ENCODE assay signal across 23 mouse cellular contexts in the genomic region with DNA sequence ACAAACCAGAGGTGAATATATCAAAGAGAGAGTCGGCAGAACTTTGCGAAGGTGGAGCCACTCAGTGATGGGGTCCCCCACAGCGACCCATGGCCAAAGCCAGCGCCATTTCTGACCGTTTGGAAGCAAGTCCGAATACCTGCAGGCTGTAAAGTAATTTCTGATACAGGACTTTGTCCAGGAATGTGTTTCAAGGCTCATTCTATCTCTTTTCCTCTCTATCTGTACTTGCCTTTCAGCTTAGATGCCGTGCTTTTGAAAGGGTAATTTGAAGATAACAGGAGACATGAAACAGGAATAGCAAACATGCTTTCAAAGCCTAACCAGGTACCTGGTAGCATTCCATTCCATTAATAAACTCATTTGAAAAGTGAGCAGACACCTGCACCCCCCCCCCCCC.
A peak's percentile ranks its signal among the peaks of the same experiment; 100 is the strongest.
DNase-seq lines count a peak whose midpoint lies in the region; ATAC-seq lines count a peak whose summit lies in the region.
"Had no signal": no experiment of that assay in that cellular context is flagged by ENCODE, and none has a peak within 500 bp of the region (broad histone marks: within the 10 kb centered on the region; RNA-seq: fewer than 3 reads in every experiment).

No protein-coding gene starts in this region.

- no peak overlapping the region for H3K4me2 ChIP-seq in intestine, embryonic 16.5 days (ENCODE audit: low read depth, low read length)
- H3K4me2 ChIP-seq: embryonic facial prominence, embryonic 12.5 days; forebrain, embryonic 13.5 days; forebrain, embryonic 15.5 days had no signal

- peaks cover 2% of the 10 kb centered on the region; the same call in 1 of the 2 replicates for H3K4me1 ChIP-seq in intestine, embryonic 16.5 days (ENCODE audit: control insufficient read depth, insufficient read depth, low read length)
- H3K4me1 ChIP-seq: embryonic facial prominence, embryonic 12.5 days; forebrain, embryonic 13.5 days; forebrain, embryonic 15.5 days had no signal

- 56% methylated on average over 7 of the region's 7 CpGs for WGBS in intestine, embryonic 16.5 days

- peak; percentile 65 for ATAC-seq in intestine, embryonic 16.5 days
- ATAC-seq: activated CD4-positive, CD25-positive, alpha-beta regulatory T cell, adult 4 months; CD4-positive, CD25-positive, alpha-beta regulatory T cell, adult 4 months; forebrain, embryonic 13.5 days; forebrain, embryonic 15.5 days; Patski had no signal

- H3K9me3 ChIP-seq in intestine, embryonic 16.5 days (ENCODE audit: control insufficient read depth, low read length), result no peaks in the 10 kb centered on the region
- H3K9me3 ChIP-seq: embryonic facial prominence, embryonic 10.5 days; embryonic facial prominence, embryonic 12.5 days; forebrain, embryonic 13.5 days; forebrain, embryonic 15.5 days had no signal

- H3K27me3 ChIP-seq in intestine, embryonic 16.5 days (replicated peaks; ENCODE audit: control insufficient read depth, insufficient read depth, low read length), result no peaks in the 10 kb centered on the region
- H3K27me3 ChIP-seq: CH12.LX; embryonic facial prominence, embryonic 12.5 days; forebrain, embryonic 13.5 days; forebrain, embryonic 15.5 days; Patski had no signal

- H3K27ac ChIP-seq in intestine, embryonic 16.5 days (ENCODE audit: low read length), result peak overlapping the region; percentile 15; the same call in 1 of the 2 replicates
- H3K27ac ChIP-seq: embryonic facial prominence, embryonic 10.5 days; embryonic facial prominence, embryonic 12.5 days; forebrain, embryonic 13.5 days; forebrain, embryonic 15.5 days had no signal

- no peak overlapping the region for H3K4me3 ChIP-seq in intestine, embryonic 16.5 days (ENCODE audit: low read length)
- H3K4me3 ChIP-seq: embryonic facial prominence, embryonic 10.5 days; embryonic facial prominence, embryonic 12.5 days; forebrain, embryonic 13.5 days; forebrain, embryonic 15.5 days had no signal

- no peak overlapping the region for H3K9ac ChIP-seq in intestine, embryonic 16.5 days (ENCODE audit: low read depth, low read length)
- H3K9ac ChIP-seq: embryonic facial prominence, embryonic 12.5 days; forebrain, embryonic 13.5 days; forebrain, embryonic 15.5 days had no signal

- H3K36me3 ChIP-seq in intestine, embryonic 16.5 days (ENCODE audit: control insufficient read depth, insufficient read depth, low read length), result no peaks in the 10 kb centered on the region
- H3K36me3 ChIP-seq: embryonic facial prominence, embryonic 10.5 days; embryonic facial prominence, embryonic 12.5 days; forebrain, embryonic 15.5 days; G1E had no signal

- peak; percentile 54 for DNase-seq in heart, adult 11 months
- no peak for DNase-seq in heart, adult 18-20 months
- no peak for DNase-seq in layer of hippocampus, adult 9-11 months
- DNase-seq in layer of hippocampus, postnatal 14 days (ENCODE audit: low spot score in 2 of 2), result no peak
- DNase-seq: adrenal gland, adult 8-10 months; adrenal gland, postnatal 14 days; adrenal gland, postnatal 36 days; B cell, adult 2 months; cerebellum, adult 11-12 months; cerebellum, adult 2 months; cerebellum, adult 9-10 months; cerebellum, postnatal 10 days; cerebellum, postnatal 25 days had no signal
